Mouse (Mus musculus): ENCODE results near the gene Cep95.
"Not testable (repeated sequence)": the region's sequence is repeated elsewhere in the genome, so short reads cannot be mapped to it uniquely, and the experiment has no call there.

DNA sequence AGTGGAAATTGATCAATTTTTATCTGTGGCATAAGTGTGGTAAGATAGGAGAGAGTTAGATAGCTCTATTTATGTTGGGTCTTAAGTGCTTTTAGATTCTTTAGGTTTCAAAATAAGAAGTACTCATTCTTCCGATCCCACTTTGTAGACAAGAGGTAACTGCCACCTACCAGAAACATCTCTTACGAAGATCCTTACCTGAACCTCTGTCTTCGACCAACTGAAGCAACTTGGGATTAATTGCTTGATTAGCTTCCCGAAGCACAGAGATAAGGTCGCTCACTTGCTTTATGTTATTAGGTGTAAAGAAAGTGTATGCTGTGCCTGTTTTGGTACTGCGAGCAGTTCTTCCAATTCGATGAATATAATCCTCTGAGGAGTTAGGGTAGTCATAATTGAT, 6.8 kb upstream of the Cep95 start:
- not testable (repeated sequence) for TF ChIP-seq ZKSCAN1 (IDR thresholded peaks at IDR 0.05; ENCODE audit: borderline replicate concordance, low read depth, low read length); ZNF384 (IDR thresholded peaks at IDR 0.05; ENCODE audit: low read depth, low read length); CTCF (conservative IDR thresholded peaks at IDR 0.05 in 1 of 2, IDR thresholded peaks at IDR 0.05 in 1 of 2; ENCODE audit: low read depth in 2 of 2, low read length in 2 of 2)
